Mouse (Mus musculus) left cerebral cortex, adult 11 months (tissue): ENCODE data around the gene Fndc11.

Experiments
- DNase-seq: peaks from one replicate; pipeline ENCODE4 v3.0.0; 2022; ENCODE audit warnings: low spot score

The Fndc11 gene

GRCm38 (mm10) chr2:181220361-181220760 is 548 bp downstream of the Fndc11 start:
- DNase-seq, result no peak

- no peak for DNase-seq
Observed at GRCm38 (mm10) chr2:181224994-181225393, 5.2 kb downstream of the Fndc11 start.

GRCm38 (mm10) chr2:181227122-181227521 is 7.3 kb downstream of the Fndc11 start:
- no peak for DNase-seq

- no peak for DNase-seq
Observed at GRCm38 (mm10) chr2:181228335-181228734, 8.5 kb downstream of the Fndc11 start.

- no peak for DNase-seq
Observed at GRCm38 (mm10) chr2:181231171-181231570, 11.4 kb downstream of the Fndc11 start.

GRCm38 (mm10) chr2:181233443-181233842 is 13.6 kb downstream of the Fndc11 start:
- no peak for DNase-seq

GRCm38 (mm10) chr2:181234680-181235079 is 14.9 kb downstream of the Fndc11 start:
- no peak for DNase-seq

GRCm38 (mm10) chr2:181235681-181236566 is 16.1 kb downstream of the Fndc11 start:
- no peak for DNase-seq

- DNase-seq, result no peak
Observed at GRCm38 (mm10) chr2:181237251-181238014, 17.6 kb downstream of the Fndc11 start.

GRCm38 (mm10) chr2:181238091-181238610 is 18.3 kb downstream of the Fndc11 start:
- DNase-seq, result no peak

- no peak for DNase-seq
Observed at GRCm38 (mm10) chr2:181238861-181239260, 19.0 kb downstream of the Fndc11 start.

GRCm38 (mm10) chr2:181239261-181239660 is 19.4 kb downstream of the Fndc11 start:
- DNase-seq, result no peak

GRCm38 (mm10) chr2:181240806-181241440 is 21.1 kb downstream of the Fndc11 start:
- no peak for DNase-seq

GRCm38 (mm10) chr2:181241602-181242313 is 21.9 kb downstream of the Fndc11 start, which contains the start of gene Helz2:
Helz2 (minus strand) TSS chr2:181242027.
- no peak for DNase-seq

GRCm38 (mm10) chr2:181242314-181242665 is 22.5 kb downstream of the Fndc11 start:
- DNase-seq, result no peak

GRCm38 (mm10) chr2:181243706-181244394 is 24.0 kb downstream of the Fndc11 start:
- no peak for DNase-seq

GRCm38 (mm10) chr2:181245031-181245430 is 25.2 kb downstream of the Fndc11 start:
- no peak for DNase-seq

GRCm38 (mm10) chr2:181249217-181249616 is 29.4 kb downstream of the Fndc11 start:
- no peak for DNase-seq

- DNase-seq, result no peak
Observed at GRCm38 (mm10) chr2:181251841-181252240, 32.0 kb downstream of the Fndc11 start.

- DNase-seq, result no peak
Observed at GRCm38 (mm10) chr2:181253248-181253647, 33.4 kb downstream of the Fndc11 start.

GRCm38 (mm10) chr2:181266839-181267238 is 47.0 kb downstream of the Fndc11 start:
- no peak for DNase-seq
